Mouse (Mus musculus): ENCODE results near the gene Zmynd10. TPM values are rescaled to one million over a fixed set of nuclear protein-coding genes. Genes with fewer than 3 reads are reported as not detected.
A peak's percentile ranks its signal among the peaks of the same experiment; 100 is the strongest.

Gene Zmynd10
- polyA plus RNA-seq (2012; rRNA removed): 0.56 and 0.78 TPM in 2 replicates

DNA sequence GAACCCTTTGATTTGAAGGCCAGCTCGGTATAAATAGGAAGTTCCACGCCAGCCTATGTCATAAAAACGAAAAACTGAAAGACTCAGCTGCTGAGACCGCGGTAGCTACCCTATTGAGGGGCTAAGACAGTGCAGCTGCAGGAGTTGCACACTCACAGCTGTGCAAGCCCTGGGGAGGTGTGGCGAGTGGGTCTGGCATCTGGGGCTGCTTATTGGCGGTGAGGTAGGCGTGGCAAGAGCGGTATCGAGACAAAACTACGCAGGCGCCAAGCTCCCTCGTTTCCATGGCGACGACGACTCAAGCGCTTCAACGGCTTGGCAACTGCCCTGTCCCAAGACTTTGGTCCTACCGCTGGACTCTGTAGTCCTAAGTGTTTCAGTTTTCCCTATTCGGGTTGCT is at the start of gene Zmynd10:
Gene Zmynd10, plus strand, starts transcription at position 273 of the 400 bp plus-strand sequence.
- DNase-seq (ENCODE audit: low spot score): no peak

DNA sequence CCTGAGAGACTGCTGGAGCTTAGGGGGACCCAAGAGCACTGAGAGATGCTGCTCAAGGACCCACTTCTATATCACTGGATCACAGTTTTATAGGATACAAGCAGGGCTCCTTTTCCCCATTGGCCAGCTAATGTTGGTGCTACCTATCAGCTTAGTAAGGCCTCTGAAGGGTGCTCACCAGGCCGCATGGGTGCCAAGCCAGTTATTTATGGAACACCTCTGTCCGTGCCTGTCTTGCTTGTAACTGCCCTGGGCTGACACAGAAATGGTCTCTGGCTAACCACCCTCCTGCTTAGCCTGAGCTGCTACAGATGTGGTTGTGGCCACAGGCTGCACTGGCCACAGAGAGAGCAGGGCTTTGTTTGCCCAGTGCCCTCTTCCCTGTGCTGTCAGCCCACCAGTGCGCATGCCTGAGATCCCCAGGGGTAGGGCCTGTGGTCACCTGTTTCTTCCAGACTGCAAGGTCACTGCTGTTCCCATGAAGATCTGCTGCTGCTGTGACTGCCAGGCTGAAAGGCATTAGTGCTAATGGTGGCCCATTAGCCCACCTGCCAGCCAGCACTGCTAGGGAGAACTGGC is 46.3 kb upstream of the Zmynd10 start:
- DNase-seq (ENCODE audit: low spot score): no peak

DNA sequence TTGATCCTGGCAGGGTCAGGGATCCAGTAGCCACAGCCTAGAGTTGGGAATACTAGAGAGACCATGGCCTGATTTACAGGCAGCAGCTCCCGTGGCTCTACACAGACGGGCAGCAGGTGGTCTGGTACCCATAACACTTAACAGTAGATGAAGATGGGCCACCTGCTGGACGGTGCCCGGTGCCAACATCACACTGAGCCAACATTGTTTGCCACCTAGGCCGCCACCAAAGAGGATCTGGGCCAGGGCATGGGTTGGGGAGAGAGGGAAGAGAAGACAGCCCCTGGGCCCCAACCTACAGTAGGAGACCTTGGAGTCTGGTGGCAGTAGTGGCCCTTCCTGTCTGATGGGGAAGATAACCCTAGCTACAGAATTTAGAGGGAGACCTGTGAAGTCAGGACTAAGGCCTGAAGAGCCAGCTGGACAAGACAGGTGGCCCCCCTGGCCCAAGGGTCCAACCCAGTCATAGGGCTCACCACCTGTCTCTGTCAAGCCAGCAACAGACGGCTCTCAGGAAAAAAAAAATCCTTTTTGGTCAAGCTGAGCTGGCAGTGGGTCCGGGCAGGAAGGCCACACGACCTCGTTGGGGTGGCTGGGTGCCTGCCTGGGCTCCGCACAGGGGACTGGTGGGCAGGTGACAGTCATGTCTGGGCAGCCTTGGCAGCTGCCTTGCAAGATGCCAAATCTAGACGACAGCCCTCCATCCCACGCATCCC is 44.8 kb upstream of the Zmynd10 start:
- no peak for DNase-seq (ENCODE audit: low spot score)

DNA sequence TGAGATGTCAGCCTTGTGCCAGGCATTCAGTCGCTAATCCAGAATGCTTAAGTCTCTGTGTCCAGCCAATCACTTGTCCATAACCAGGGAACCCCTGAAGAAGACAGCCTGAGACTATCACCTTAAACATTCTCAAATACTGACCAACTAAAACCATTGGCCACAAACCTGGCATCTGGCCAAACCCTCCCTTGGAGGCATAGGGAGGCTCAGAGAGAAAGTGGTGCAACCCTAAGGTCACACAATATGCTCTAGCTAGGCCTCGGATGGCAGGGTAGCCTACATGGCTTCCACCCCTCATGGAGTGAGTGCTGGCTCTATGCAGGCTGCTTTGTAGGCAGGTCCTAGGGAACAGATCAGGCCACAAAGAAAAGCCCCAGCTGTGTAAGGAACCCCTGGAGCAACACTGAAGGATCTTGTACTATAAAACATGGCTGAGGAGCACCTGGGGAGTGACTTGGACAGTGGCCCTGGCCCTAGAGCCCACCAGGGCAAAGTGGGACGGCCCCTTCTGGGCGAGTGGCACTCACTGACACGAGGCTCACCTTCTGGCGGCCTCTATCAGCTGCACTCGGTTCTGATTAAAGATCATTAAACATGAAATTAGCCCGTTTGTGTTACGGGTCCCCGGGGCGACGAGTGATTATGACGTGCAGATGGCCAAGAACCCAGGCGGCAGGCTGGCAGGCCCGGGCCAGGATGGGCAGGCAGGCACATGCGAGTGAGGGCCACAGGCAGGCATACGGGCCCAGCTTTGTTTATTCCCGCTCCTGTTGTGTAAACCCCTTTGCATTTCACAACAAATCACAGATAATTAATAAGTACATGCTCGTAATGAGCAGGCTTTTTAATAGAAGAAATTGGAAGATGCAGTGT is 42.2 kb upstream of the Zmynd10 start:
- no peak for DNase-seq (ENCODE audit: low spot score)

DNA sequence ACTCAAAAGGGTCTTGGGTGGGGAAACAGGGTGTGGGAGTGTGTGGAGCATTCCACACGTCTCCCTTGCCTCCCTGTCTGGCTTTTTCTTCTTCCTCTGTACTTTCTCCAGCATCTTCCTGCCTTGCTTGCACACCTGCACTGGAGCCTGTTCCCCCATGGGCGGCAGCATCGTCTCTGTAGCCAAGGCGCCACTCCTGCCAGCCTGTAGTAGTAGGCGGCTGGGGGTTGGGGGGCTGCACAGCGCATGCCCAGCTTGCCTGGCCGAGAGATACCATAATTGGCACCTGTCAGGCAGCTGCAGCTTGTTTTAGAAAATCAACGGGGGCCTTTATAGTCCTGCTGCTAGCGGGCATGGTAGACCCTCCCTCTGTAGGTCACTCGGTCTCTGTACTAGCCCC is 38.8 kb upstream of the Zmynd10 start:
- DNase-seq (ENCODE audit: low spot score): no peak

DNA sequence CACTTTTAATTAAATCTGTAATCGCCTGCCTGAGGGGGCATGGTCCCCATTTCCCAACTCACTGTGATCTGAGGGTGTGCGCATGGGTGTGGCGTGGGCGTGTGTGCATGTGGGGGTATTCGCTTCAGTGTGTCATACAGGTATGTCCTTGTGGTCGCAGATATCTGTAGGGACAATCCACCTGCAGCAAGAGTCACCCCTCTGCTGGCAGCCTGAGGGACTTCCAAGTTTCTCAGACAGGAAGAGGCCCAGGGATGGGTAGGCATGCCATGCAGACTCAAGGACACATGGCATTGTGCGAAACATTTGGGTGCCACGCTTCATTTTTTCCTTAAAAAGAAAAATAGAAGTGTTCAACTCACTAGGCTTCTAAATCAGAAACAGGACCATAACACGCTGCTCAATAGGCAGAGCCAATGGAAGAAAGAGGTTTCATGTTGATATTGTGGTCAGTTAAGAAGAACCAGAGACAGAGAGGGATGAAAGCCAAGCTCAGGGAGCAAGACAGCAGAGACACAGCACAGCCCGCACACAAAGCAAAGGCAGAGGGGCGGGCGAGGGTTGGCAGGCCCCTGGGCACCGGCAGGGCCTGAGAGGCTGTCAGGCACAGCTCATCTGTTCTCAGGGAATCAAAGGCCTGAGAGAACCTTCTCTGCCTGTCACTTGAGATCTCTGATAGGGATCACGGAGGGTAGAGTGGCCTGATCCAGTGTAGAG is 36.6 kb upstream of the Zmynd10 start:
- DNase-seq (ENCODE audit: low spot score): no peak

DNA sequence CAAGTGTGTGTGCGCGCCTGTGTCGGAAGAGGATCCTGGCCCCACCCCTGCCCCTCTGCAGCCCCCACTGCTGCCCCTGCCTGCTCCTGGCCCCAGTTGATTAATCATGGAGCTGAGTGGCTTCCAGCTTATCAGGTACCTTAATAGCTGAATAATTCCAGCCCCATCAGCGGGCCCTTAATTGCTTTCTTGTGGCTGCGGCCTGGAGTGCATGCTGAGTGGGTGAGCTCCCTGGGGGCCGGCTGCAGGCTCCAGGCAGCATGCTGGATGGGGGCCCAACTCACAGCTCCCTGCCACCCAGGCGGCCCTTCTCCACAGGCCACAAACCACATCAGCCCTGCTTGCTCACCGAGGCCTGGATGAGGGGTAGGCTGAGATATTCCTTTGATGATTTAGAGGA is 35.7 kb upstream of the Zmynd10 start:
- no peak for DNase-seq (ENCODE audit: low spot score)

DNA sequence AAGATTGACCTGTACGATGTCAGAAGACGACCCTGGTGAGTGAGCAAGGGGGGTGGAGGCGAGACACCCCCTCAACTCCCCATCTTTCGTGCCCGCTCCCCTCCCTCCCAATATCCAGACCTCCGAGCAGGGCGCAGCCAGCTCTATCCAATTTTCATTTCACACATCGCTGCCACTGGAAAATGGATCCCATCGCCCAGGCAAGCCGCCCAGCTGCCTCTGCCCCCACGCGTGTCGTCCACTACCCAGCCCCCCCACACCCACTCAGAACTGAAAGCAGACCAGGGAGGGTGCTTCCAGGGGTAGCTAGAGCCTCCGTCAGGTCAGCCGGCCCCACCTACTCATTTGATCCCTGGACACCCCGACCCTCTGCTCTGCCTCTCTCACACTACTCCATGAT is 34.8 kb upstream of the Zmynd10 start:
- no peak for DNase-seq (ENCODE audit: low spot score)

DNA sequence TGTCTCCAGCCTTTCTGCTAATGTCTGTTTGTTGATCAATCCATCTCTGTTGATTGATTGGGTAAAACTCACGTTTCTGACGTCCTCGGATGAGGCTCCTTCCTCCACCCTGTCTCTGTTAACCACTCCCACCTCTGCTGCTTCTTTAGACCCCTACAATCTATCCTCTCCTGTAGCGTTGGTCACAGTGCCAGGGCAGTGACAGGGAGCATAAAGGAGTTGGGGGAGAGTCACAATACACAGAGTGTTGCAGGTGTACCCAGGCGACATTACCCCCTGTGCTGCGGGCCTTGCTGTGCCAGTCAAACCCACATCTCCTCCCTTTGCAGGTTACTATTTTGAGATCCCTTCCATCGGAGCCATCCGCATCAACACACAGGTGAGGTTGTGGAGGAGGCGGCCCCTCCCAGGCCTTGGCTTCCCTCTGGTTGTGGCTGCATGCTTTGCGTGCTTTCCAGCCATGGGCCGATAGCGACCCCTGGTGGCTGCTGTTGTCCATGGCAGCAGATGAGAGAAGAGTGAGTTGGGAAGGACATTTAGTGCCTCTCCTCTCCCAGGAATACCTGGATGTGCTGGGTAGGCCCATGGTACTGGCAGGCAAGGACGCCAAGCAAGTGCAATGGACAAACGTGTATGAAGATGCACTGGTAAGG is 32.7 kb upstream of the Zmynd10 start:
- DNase-seq (ENCODE audit: low spot score): peak; percentile 85

DNA sequence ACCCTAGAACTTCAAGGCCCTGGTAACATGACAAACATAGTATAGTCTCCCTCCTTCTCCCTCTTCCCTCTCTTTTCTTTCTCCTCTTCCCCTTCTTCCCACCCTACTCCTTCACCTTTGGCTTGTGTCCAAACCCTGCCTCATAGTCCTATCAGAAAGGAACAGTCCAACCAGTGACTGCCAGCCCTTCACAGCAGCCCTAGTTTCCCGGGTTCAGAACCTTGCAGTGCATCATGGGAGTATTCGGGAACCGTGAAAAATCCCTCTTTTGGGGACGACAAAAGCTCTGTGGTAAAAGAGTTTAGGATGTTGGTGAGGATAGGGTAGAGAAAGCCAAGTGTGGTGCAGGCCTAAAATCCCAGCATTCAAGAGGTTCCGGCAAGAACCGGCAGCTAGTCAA is 26.8 kb upstream of the Zmynd10 start:
- DNase-seq (ENCODE audit: low spot score): no peak

DNA sequence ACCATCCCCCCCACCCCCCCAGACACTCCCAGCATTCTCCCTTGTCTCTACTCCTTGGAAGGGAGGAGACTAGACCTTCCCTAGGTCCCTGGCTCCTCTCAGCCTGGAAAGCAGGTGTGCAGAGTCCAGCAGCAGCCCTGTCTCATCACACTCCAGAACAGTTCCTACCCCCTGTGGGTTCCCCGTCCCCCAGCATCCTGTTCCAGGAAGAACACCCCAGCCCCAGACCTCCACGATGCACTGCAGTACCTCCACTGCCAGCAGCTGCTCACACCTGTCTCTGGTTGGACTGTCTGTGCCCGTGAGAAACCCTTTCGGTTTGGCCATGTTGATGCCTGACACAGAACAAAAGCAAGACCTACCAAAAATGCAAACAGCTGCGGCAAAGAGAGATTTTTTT is 25.9 kb upstream of the Zmynd10 start:
- DNase-seq (ENCODE audit: low spot score): no peak

DNA sequence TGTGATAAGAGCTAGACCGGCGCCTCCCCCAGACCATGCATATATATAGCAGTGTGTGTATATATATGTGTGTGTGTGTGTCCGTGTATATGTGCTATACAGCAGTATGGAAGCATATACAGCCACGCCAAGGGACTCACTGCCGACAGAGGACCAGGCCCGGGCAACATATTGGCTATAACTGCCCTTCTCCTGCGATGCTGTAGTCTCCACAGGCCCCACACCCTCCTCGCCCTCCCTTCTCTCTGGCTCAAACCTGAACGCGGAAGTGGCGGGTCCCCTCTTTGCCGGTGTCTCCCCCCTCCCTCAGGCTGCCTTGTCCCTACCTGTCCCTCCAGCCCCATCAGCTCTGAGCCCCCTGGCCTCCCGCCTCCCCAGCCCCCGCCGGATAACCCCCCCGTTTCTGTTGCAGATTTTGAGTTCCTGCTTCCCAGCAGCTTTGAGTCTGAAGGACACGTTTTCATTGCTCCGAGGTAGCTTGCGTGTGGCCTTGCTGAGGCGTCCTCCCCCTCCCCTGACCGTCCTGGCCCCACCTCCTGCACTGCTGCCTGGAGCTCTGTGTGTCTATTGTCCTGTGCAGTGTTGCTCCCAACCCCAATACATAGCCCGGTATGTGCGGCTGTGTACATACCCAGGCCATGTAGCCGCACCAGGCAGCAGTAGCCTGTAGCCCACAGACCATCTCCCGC is 25.2 kb upstream of the Zmynd10 start:
- DNase-seq (ENCODE audit: low spot score): no peak

DNA sequence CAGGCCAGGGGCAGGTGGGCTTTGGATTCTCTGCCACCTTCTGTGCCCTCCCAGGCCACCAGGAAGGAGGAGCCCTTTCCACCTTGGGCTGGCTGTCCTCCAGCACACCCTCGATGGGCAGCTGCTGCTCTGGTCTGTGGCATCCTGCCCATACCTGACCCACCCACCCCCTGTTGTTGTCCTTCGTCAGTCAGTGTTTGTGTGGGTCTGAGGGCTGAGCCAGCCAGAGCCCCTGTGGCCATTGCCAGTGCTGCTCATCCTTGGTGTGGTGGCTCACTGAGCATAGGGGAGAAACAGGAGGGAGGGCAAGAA is 24.7 kb upstream of the Zmynd10 start:
- no peak for DNase-seq (ENCODE audit: low spot score)

DNA sequence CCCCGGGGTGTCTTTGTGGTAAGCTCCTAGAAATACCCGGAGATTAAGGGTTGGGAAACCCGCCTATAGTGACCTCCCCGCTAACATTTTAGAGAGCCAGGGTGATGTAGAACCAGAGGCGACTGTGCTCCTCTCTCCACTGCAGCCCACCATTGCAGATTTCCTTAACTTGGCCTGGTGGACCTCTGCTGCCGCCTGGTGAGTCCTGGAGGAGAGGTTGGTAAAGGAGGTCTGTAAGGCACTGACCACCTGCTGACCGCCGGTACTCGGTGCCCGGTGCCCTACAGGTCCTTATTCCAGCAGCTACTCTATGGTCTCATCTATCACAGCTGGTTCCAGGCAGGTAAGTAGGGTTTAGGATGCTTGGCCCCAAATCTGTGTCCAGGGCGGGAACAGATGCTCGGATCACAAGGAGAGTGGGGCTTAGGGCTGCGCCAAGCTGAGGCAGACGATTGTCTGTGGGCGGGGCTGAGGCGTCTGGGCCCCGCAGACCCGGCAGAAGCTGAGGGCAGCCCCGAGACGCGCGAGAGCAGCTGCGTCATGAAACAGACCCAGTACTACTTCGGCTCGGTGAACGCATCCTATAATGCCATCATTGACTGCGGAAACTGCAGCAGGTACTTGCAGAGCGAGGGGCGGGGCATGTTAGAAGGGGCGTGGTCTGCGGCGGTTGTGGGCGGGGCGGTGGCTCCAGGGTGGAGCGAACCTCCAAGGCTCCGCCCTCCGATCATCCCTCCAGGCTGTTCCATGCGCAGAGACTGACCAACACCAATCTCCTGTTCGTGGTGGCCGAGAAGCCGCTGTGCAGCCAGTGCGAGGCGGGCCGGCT is 20.7 kb upstream of the Zmynd10 start:
- DNase-seq (ENCODE audit: low spot score): no peak

DNA sequence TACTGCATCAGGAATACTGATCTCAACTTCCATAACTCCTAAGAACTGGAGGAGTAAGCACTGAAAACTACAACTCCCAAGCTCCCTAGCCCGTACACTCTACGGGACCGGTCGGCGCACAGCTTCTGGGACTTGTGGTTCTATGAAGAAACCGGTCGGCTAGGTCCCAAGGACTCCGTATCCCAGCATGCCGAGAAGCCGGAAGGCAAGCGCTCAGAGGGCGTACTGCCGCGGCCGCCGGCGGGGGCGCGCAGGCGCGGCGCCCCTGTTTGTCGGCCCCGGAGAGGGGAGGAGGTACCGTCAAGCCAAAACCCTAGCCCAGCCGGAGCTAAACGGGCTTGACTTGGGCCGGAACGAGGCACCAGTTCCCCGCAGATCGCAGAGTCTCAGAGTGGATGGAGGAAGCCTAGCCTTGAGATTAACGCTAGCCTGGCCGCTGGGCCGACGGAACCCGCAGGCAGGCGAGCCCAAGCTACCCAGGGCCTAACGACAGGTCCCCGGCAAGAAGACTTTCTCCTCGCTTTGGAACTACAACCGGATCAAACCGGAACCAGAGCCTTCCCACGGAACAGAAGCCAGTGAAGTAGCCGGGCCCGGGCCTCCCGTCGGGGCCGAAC is 13.2 kb upstream of the Zmynd10 start, which contains the start of gene Tmem115:
Gene Tmem115, plus strand, starts transcription at position 155 of the 617 bp plus-strand sequence.
- DNase-seq (ENCODE audit: low spot score): peak; percentile 81

DNA sequence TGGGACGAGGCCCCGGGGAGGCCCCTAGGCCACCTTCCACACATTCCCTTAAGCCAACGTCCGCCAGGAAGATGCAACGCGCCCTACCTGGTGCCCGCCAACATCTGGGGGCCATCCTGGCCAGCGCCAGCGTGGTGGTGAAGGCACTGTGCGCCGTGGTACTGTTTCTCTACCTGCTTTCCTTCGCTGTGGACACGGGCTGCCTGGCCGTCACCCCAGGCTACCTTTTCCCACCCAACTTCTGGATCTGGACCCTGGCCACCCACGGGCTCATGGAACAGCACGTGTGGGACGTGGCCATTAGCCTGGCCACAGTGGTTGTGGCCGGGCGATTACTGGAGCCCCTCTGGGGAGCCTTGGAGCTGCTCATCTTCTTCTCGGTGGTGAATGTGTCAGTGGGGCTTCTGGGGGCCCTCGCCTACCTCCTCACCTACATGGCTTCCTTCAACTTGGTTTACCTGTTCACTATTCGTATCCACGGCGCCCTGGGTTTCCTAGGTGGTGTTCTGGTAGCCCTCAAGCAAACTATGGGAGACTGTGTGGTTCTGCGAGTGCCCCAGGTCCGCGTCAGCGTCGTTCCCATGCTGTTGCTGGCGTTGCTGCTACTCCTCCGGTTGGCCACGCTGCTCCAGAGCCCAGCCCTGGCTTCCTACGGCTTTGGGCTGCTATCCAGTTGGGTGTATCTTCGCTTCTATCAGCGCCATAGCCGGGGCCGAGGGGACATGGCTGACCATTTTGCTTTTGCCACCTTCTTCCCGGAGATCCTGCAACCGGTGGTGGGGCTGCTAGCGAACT is 12.5 kb upstream of the Zmynd10 start:
- no peak for DNase-seq (ENCODE audit: low spot score)

DNA sequence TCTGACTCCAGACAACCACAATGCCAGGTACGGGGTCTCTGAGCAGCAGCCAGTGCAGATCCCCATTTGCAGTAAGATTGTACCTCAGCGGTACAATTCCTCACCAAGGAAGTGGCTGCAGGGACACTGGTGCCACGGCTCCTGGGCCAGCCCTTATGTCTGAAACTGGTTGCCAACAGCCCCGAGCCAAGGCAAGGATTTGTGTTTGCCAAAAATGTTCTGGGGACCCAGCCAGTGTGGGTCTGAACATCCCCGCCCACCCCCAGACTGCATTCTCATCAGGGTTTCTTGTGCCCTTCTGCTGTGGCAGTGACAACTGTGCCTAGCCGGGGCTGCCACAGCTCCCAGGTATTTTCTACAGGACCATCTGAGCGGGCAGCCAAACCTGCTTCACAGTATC is 8.9 kb upstream of the Zmynd10 start:
- DNase-seq (ENCODE audit: low spot score): no peak

DNA sequence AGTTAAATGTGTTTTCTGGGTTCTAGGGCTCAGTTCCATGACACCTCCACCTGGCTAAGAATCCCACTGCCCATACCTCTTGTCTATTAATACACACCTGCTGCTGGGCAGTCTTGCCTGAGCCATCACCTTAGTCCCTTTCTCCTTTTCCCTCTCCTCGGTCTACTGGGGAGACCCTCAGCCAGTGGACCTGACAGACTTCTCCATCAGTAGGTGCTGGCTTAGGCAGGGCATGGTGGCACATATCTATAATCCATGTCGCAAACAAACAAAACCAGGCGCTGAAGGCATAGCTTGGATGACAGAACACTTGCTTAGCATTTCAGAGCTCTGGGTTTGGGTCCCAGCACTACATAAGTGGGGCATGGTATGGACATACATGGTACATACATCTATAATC is 8.4 kb upstream of the Zmynd10 start:
- no peak for DNase-seq (ENCODE audit: low spot score)

DNA sequence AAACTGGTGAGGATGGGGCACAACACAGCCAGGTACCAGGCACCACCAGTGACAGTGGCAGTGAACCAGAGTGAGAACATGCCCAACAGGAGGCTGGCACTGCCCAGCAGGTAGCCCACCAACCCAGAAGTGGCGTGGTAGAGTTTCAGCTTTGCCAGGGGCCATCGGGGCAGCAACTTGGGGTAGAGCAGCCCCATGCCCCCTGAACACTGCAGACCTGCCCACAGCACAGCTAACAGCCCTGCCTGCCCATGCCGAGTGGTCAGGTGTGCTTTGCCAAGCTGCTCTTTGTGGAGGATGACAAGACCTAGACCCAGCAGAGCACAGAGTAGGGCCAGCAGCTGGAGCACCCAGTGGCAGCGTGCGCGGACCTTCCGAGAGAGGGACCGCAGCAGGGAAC is 7.2 kb upstream of the Zmynd10 start:
- no peak for DNase-seq (ENCODE audit: low spot score)
